Mouse (Mus musculus) cerebellum, postnatal 10 days (tissue): ENCODE results near the gene Alpk1.

Experiments
- DNase-seq, 2 experiments: peaks; one replicate each; pipeline ENCODE4 v3.0.0; 2021; ENCODE audit warnings: mixed read lengths in 2 of 2

Alpk1 gene

GRCm38 (mm10) chr3:127628311-127629184 is 151.8 kb downstream of the Alpk1 start:
- DNase-seq = peak in 1 of 2 experiments; percentile 27

DNA sequence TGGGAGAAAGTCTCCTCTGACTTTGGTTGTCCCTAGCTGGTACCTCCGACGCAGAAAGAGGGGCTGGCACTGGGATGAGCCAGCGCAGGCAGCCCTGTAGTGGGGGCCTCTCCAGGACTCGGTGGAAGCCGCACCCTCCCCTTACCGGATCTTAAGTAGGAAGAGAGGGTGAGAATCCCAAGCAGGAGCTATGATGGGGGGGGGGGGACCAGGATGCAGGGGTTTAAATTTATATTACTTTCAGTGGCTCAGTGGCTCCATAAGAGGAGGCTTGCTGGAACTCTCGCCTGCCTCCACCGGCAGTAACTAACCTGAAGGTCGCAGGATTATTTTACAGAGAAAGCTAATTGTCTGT is 152.4 kb downstream of the Alpk1 start:
- no peak for DNase-seq

DNA sequence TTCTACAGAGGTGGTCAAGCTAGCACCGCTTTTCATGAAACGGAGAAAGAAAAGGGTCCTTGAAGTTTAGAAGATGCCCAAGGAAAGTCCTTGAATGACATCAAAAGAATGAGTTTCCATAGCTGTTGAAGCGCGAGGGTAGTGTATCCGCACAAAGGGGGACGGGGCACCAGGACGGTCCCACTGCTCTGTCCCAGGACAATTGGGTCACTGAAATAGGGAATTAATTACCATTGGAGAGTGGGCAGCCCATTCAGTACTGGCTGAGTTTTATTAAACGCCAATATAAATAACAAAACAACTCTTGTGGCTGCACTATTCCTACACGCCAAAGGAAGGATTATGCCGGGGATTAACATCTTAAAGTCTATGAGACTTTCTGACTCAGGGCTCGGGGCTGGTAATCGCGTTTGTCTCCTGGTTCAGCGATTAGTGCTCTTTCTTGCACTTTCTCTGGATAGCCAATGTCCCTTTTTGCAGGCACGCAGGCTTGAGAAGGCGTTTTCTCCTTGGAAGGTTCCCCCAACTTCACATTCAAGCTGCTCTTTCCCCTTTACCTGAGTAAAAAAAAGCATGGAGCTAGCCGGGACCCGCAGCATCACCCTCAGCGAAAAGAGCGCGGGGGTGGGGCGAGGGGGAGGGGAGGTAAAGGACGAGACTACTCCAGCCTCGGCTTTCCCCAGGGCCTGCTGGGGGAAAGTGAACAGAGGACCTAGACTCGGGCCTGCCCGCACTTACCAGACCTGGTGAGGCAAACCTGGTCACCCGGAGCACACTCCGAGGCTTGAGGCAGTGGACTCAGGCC is 153.0 kb downstream of the Alpk1 start:
- no peak for DNase-seq

DNA sequence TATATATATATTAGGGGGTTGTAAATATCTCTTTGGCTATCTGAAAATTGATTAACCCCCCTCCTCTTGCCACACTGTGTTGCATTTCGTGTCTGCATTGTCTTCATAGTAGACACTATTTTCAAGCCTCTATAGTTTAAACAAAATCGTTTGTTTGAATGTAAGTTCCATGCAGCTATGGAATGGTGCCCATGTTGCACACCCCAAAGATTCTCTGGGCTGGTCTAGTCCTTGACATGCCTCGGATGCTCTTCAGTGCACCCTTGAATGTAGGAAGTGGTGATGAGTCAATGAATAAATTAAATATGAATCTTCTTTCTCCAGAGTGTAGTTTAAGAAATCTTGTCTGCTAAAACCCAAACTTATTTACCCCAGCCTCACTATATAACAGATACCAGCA is 153.8 kb downstream of the Alpk1 start:
- no peak for DNase-seq

DNA sequence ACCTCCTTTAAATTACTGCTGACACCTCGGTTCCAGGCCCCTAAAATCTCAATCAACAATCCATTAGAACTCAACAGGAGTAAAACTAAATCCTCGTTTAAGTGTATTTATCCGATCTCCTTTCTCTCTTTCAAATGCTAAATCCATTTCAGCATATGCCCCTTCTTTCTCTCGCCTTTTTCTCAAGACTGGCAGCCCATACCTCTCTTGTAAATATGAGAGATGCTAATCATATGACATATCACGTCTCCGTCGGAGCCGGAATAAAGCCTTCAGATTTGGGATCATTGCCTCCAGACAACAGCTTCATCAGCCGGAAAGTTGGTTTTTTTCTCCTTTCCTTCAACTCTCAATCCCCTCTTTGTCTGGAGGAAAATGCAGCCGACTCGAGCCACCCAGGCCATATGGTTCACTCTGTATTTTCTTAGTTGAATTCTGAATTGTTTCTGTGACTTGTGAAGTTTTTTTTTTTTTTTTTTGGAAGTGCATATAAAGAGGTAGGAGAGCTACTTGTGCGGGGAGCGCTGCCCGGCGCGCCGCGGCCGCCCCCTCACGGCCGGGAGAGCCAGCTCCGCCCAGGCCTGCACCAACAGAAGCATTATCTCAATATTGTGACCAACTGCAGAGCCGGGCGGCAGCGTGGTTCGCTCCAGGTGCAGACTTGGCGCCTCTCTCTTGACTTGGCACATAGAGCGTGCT is 154.5 kb downstream of the Alpk1 start:
- DNase-seq = peak; percentile 31 to 48

- peak; percentile 88 to 89 for DNase-seq
Measured at GRCm38 (mm10) chr3:127625296-127625695, 155.0 kb downstream of the Alpk1 start.
